ENCODE assay signal across 8 mouse cellular contexts in genomic region chr1:52306892-52307291, GRCm38 (mm10).
DNase-seq lines count a peak whose midpoint lies in the region; ATAC-seq lines count a peak whose summit lies in the region.

No protein-coding gene starts in this region.

- DNase-seq in heart, postnatal 14 days, result peak; percentile 6 to 14
- DNase-seq in heart, adult 9 months (ENCODE audit: low spot score in 2 of 2), result no peak
- peak; percentile 43 to 77 for DNase-seq in spleen, postnatal 4 days (ENCODE audit: low spot score in 2 of 2)
- no peak for DNase-seq in spleen, adult 12 weeks (ENCODE audit: low spot score)
- peak; percentile 32 to 42 for DNase-seq in cerebellum, postnatal 25 days
- peak; percentile 47 for DNase-seq in kidney, postnatal 10 days
- peak; percentile 51 for DNase-seq in naive thymus-derived CD4-positive, alpha-beta T cell, adult 2 months (ENCODE audit: low read depth)

- intact Hi-C loops in heart, postnatal 14 days (cut with DNase I), result no loop called here

- no peak for ATAC-seq in erythroid progenitor cell, adult 5-6 weeks (replicated peaks; ENCODE audit: low FRiP score, poor library complexity, severe bottlenecking)

Comparison
In these comparisons a context has a peak if more than half of its experiments do, and no peak if none do; other contexts are left out.
1. DNase-seq: peak in heart, postnatal 14 days (2 of 2), spleen, postnatal 4 days (2 of 2), cerebellum, postnatal 25 days (2 of 2), kidney, postnatal 10 days (single experiment) and naive thymus-derived CD4-positive, alpha-beta T cell, adult 2 months (single experiment); none in heart, adult 9 months (0 of 2) and spleen, adult 12 weeks (single experiment).